Mouse (Mus musculus) E14TG2a.4 (cell line): Measurements from ENCODE around the gene Clta.

Source experiments
- CTCF ChIP-seq: conservative IDR thresholded peaks from 2 replicates; pipeline ENCODE4 v1.5.1; 2014; ENCODE audit warnings: low read length
- NANOG ChIP-seq: IDR thresholded peaks from 2 replicates; pipeline ENCODE4 v1.6.1; 2014; ENCODE audit warnings: borderline replicate concordance, low read length, mixed read lengths
- POU5F1 ChIP-seq: IDR thresholded peaks from 2 replicates; pipeline ENCODE4 v1.6.1; 2014; ENCODE audit warnings: low read length, borderline replicate concordance

GRCm38 (mm10) chr4:44016071-44016470 is 11.8 kb downstream of the Clta start:
- TF ChIP-seq CTCF (no peak), NANOG (no peak), POU5F1 (no peak)
